Mouse (Mus musculus) left cerebral cortex, postnatal 14 days (tissue): ENCODE data around the gene Kirrel3. TPM values are rescaled to one million over a fixed set of nuclear protein-coding genes. Genes with fewer than 3 reads are reported as not detected.

ENCODE experiments used
- DNase-seq, 2 experiments: peaks; one replicate each; pipeline ENCODE4 v3.0.0; 2021 to 2022; ENCODE audit warnings: low spot score in 2 of 2, mixed read lengths in 1 of 2
- intact Hi-C: fragments of 180-260 bp; cut with DNase I; formaldehyde crosslinking; loops from one replicate; pipeline ENCODE4 v1.15.1; 2025
- total RNA-seq, 2 experiments: library from RNA; stranded (reverse); gene quantifications; 2 replicates each; pipeline ENCODE4 v1.2.3; 2021

Gene Kirrel3
- total RNA-seq, 2 experiments from 2014 or later, result 72.5 to 75.9 TPM

GRCm38 (mm10) chr9:34953420-34953819 is 467.7 kb downstream of the Kirrel3 start:
- intact Hi-C loops, result no loop called here
- DNase-seq, result no peak

- intact Hi-C loops, result no loop called here
- peak; percentile 61 to 76 for DNase-seq
Observed at GRCm38 (mm10) chr9:34954212-34954611, 468.5 kb downstream of the Kirrel3 start.

- DNase-seq, result no peak
- intact Hi-C loops, result no loop called here
Observed at GRCm38 (mm10) chr9:34956512-34956911, 470.8 kb downstream of the Kirrel3 start.

- peak; percentile 42 to 60 for DNase-seq
- intact Hi-C loops, result no loop called here
Observed at GRCm38 (mm10) chr9:34957691-34958090, 472.0 kb downstream of the Kirrel3 start.

- intact Hi-C loops, result no loop called here
- peak; percentile 40 to 54 for DNase-seq
Observed at GRCm38 (mm10) chr9:34958183-34958830, 472.6 kb downstream of the Kirrel3 start.

- intact Hi-C loops, result no loop called here
- no peak for DNase-seq
Observed at GRCm38 (mm10) chr9:34960736-34961135, 475.0 kb downstream of the Kirrel3 start.

- DNase-seq, result no peak
Observed at GRCm38 (mm10) chr9:34961171-34961570, 475.5 kb downstream of the Kirrel3 start.

GRCm38 (mm10) chr9:34962251-34962650 is 476.6 kb downstream of the Kirrel3 start:
- no peak for DNase-seq
- intact Hi-C loops, result no loop called here

More at GRCm38 (mm10) chr9:34961171-34961570, 475.5 kb downstream of the Kirrel3 start:
- intact Hi-C loops, result no loop called here

GRCm38 (mm10) chr9:34963593-34963992 is 477.9 kb downstream of the Kirrel3 start:
- intact Hi-C loops, result no loop called here
- DNase-seq, result no peak

GRCm38 (mm10) chr9:34964172-34965040 is 478.7 kb downstream of the Kirrel3 start:
- no peak for DNase-seq
- intact Hi-C loops, result no loop called here

- no peak for DNase-seq
- intact Hi-C loops, result no loop called here
Observed at GRCm38 (mm10) chr9:34965041-34965415, 479.3 kb downstream of the Kirrel3 start.

GRCm38 (mm10) chr9:34967772-34968171 is 482.1 kb downstream of the Kirrel3 start:
- intact Hi-C loops, result no loop called here
- no peak for DNase-seq

- intact Hi-C loops, result no loop called here
- DNase-seq, result no peak
Observed at GRCm38 (mm10) chr9:34969881-34970490, 484.3 kb downstream of the Kirrel3 start.

GRCm38 (mm10) chr9:34974326-34974725 is 488.6 kb downstream of the Kirrel3 start:
- no peak for DNase-seq
- intact Hi-C loops, result no loop called here

GRCm38 (mm10) chr9:34975245-34975644 is 489.6 kb downstream of the Kirrel3 start:
- intact Hi-C loops, result no loop called here
- DNase-seq, result no peak

GRCm38 (mm10) chr9:34976596-34977462 is 491.1 kb downstream of the Kirrel3 start:
- intact Hi-C loops, result no loop called here
- no peak for DNase-seq

GRCm38 (mm10) chr9:34977700-34978099 is 492.0 kb downstream of the Kirrel3 start:
- DNase-seq, result no peak
- intact Hi-C loops, result no loop called here

GRCm38 (mm10) chr9:34978229-34978628 is 492.5 kb downstream of the Kirrel3 start:
- intact Hi-C loops, result no loop called here

GRCm38 (mm10) chr9:34980516-34981265 is 495.0 kb downstream of the Kirrel3 start:
- DNase-seq, result no peak
- intact Hi-C loops, result loop anchor here (5.0 kb wide), 1 partner anchor 37 kb away; no protein-coding TSS in a partner anchor

More at GRCm38 (mm10) chr9:34978229-34978628, 492.5 kb downstream of the Kirrel3 start:
- no peak for DNase-seq
